Mouse (Mus musculus): ENCODE results near the gene H2-Ab1. TPM values are rescaled to one million over a fixed set of nuclear protein-coding genes. Genes with fewer than 3 reads are reported as not detected.
"Not testable (repeated sequence)": the region's sequence is repeated elsewhere in the genome, so short reads cannot be mapped to it uniquely, and the experiment has no call there.

The H2-Ab1 gene
- 2.9 and 4.2 TPM in 2 replicates for polyA plus RNA-seq (2015; fragmentation: Nextera tagmentation; extraction: Ambion mirVana)

- 75% methylated on average over 11 of the region's 11 CpGs for WGBS
- H3K9ac ChIP-seq, result no peak within 1 kb of the TSS
- no peak within 1 kb of the TSS for H3K4me2 ChIP-seq (replicated peaks)
- H3K27me3 ChIP-seq, result peaks cover 26% of the 10 kb centered on the region
- no peak for ATAC-seq (ENCODE audit: low FRiP score, low read depth)
- no peaks in the 10 kb centered on the region for H3K4me1 ChIP-seq
- no peaks in the 10 kb centered on the region for H3K9me3 ChIP-seq
- no peaks in the 10 kb centered on the region for H3K36me3 ChIP-seq
- no peak within 1 kb of the TSS for H3K4me3 ChIP-seq
- no peak within 1 kb of the TSS for H3K27ac ChIP-seq
Measured at GRCm38 (mm10) chr17:34257594-34258375, at the start of gene H2-Ab1. Gene H2-Ab1 (plus strand): TSS chr17:34257689.

GRCm38 (mm10) chr17:34207866-34208265 is 49.6 kb upstream of the H2-Ab1 start:
- no peak overlapping the region for H3K4me3 ChIP-seq
- peaks cover 10% of the 10 kb centered on the region; the same call in 1 of the 2 replicates for H3K4me1 ChIP-seq
- no peaks in the 10 kb centered on the region for H3K36me3 ChIP-seq
- ATAC-seq (ENCODE audit: low FRiP score, low read depth), result no peak
- H3K9me3 ChIP-seq, result peaks cover 5% of the 10 kb centered on the region; the same call in 1 of the 2 replicates
- WGBS, result 97% methylated on average over 9 of the region's 9 CpGs
- H3K4me2 ChIP-seq (replicated peaks), result no peak overlapping the region
- no peak overlapping the region for H3K27ac ChIP-seq
- H3K9ac ChIP-seq, result no peak overlapping the region
- H3K27me3 ChIP-seq, result peaks cover 90% of the 10 kb centered on the region

DNA sequence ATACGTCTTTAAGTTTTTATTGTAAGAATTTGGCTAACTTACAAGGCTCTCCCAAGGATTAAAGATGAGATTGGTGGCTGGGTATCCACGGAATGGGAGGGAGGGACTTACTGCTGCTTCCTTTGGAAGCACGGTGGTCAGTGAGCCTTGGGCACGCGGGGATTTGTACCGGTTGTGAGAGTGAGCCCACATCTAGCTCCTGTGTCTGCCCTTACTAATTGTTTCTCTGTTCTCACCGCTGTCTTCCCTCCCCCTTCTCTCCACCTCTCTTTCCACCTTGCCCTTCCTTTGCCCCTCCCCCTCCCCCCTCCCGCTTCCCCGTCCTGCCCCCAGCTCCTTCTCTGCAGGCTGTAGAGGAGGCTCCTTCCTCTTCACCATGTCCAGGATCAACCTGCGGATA is 49.1 kb upstream of the H2-Ab1 start:
- no peak overlapping the region for H3K27ac ChIP-seq
- H3K4me3 ChIP-seq, result no peak overlapping the region
- H3K9ac ChIP-seq, result no peak overlapping the region
- peaks cover 10% of the 10 kb centered on the region; the same call in 1 of the 2 replicates for H3K4me1 ChIP-seq
- WGBS, result 24% methylated on average over 10 of the region's 10 CpGs
- H3K9me3 ChIP-seq, result peaks cover 5% of the 10 kb centered on the region; the same call in 1 of the 2 replicates
- H3K4me2 ChIP-seq (replicated peaks), result no peak overlapping the region
- H3K27me3 ChIP-seq, result peaks cover 90% of the 10 kb centered on the region
- ATAC-seq (ENCODE audit: low FRiP score, low read depth), result no peak
- no peaks in the 10 kb centered on the region for H3K36me3 ChIP-seq

GRCm38 (mm10) chr17:34209680-34210079 is 47.8 kb upstream of the H2-Ab1 start:
- peaks cover 94% of the 10 kb centered on the region for H3K27me3 ChIP-seq
- 31% methylated on average over 3 of the region's 3 CpGs for WGBS
- H3K27ac ChIP-seq, result no peak overlapping the region

DNA sequence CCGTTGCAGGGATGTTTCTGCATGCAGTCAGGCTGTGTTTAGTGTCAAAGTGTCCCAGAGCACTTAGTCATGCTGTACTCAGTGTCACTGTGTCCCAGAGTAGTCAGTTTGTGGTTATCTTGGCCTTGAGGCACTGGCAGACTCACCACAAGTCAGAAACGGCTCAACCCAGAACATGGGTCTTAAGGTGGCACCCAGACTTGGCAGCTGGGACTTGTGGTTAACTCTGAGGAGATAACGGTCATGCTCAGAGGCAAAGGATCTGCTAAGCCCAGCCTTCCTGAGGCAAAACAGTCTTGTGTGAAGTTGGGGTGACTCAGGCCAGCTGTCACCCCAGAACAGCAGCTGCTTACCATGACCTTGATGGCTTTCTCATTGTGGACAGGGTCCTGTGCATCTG is 46.9 kb upstream of the H2-Ab1 start:
- H3K9ac ChIP-seq, result no peak overlapping the region
- peaks cover 94% of the 10 kb centered on the region for H3K27me3 ChIP-seq
- H3K36me3 ChIP-seq, result no peaks in the 10 kb centered on the region
- no peak overlapping the region for H3K4me2 ChIP-seq (replicated peaks)
- 70% methylated on average over 3 of the region's 3 CpGs for WGBS
- peaks cover under 1% of the 10 kb centered on the region for H3K4me1 ChIP-seq
- H3K9me3 ChIP-seq, result peaks cover 5% of the 10 kb centered on the region; the same call in 1 of the 2 replicates
- H3K27ac ChIP-seq, result no peak overlapping the region
- H3K4me3 ChIP-seq, result no peak overlapping the region
- ATAC-seq (ENCODE audit: low FRiP score, low read depth), result no peak

More at GRCm38 (mm10) chr17:34209680-34210079, 47.8 kb upstream of the H2-Ab1 start:
- Histone ChIP-seq H3K4me2 (replicated peaks) (no peak overlapping the region), H3K9me3 (peaks cover 5% of the 10 kb centered on the region; the same call in 1 of the 2 replicates), H3K4me1 (peaks cover 10% of the 10 kb centered on the region), H3K36me3 (no peaks in the 10 kb centered on the region), H3K4me3 (no peak overlapping the region), H3K9ac (no peak overlapping the region)
- ATAC-seq (ENCODE audit: low FRiP score, low read depth), result no peak

GRCm38 (mm10) chr17:34211746-34212365 is 45.6 kb upstream of the H2-Ab1 start:
- peaks cover 5% of the 10 kb centered on the region; the same call in 1 of the 2 replicates for H3K9me3 ChIP-seq
- no peak overlapping the region for H3K4me3 ChIP-seq
- no peaks in the 10 kb centered on the region; the same call in 1 of the 2 replicates for H3K4me1 ChIP-seq
- peaks cover 93% of the 10 kb centered on the region for H3K27me3 ChIP-seq
- no peak overlapping the region for H3K27ac ChIP-seq
- 15% methylated on average over 23 of the region's 23 CpGs for WGBS
- no peak overlapping the region for H3K9ac ChIP-seq
- H3K36me3 ChIP-seq, result no peaks in the 10 kb centered on the region
- ATAC-seq (ENCODE audit: low FRiP score, low read depth), result no peak
- H3K4me2 ChIP-seq (replicated peaks), result no peak overlapping the region

GRCm38 (mm10) chr17:34213936-34214335 is 43.6 kb upstream of the H2-Ab1 start:
- Histone ChIP-seq H3K9ac (peak overlapping the region; percentile 35; the same call in 1 of the 2 replicates), H3K9me3 (peaks cover 5% of the 10 kb centered on the region; the same call in 1 of the 2 replicates), H3K27me3 (peaks cover 79% of the 10 kb centered on the region), H3K4me1 (no peaks in the 10 kb centered on the region; the same call in 1 of the 2 replicates), H3K27ac (no peak overlapping the region), H3K4me2 (replicated peaks) (peak overlapping the region; percentile 21; the same call in 1 of the 2 replicates), H3K36me3 (no peaks in the 10 kb centered on the region), H3K4me3 (peak overlapping the region; percentile 14; the same call in 1 of the 2 replicates)
- ATAC-seq (ENCODE audit: low FRiP score, low read depth), result no peak
- WGBS, result 51% methylated on average over 21 of the region's 21 CpGs

GRCm38 (mm10) chr17:34215176-34215575 is 42.3 kb upstream of the H2-Ab1 start:
- Histone ChIP-seq H3K9ac (no peak overlapping the region), H3K27me3 (peaks cover 66% of the 10 kb centered on the region), H3K4me3 (no peak overlapping the region), H3K4me1 (no peaks in the 10 kb centered on the region; the same call in 1 of the 2 replicates), H3K9me3 (no peaks in the 10 kb centered on the region), H3K36me3 (no peaks in the 10 kb centered on the region), H3K4me2 (replicated peaks) (no peak overlapping the region), H3K27ac (no peak overlapping the region)
- 86% methylated on average over 12 of the region's 12 CpGs for WGBS
- no peak for ATAC-seq (ENCODE audit: low FRiP score, low read depth)

- ATAC-seq (ENCODE audit: low FRiP score, low read depth), result no peak
- Histone ChIP-seq H3K4me3 (no peak overlapping the region), H3K9ac (no peak overlapping the region), H3K36me3 (no peaks in the 10 kb centered on the region), H3K4me2 (replicated peaks) (no peak overlapping the region), H3K4me1 (no peaks in the 10 kb centered on the region; the same call in 1 of the 2 replicates), H3K27me3 (peaks cover 44% of the 10 kb centered on the region), H3K9me3 (no peaks in the 10 kb centered on the region), H3K27ac (no peak overlapping the region)
- 83% methylated on average over 8 of the region's 8 CpGs for WGBS
Measured at GRCm38 (mm10) chr17:34217216-34217928, 40.1 kb upstream of the H2-Ab1 start.

DNA sequence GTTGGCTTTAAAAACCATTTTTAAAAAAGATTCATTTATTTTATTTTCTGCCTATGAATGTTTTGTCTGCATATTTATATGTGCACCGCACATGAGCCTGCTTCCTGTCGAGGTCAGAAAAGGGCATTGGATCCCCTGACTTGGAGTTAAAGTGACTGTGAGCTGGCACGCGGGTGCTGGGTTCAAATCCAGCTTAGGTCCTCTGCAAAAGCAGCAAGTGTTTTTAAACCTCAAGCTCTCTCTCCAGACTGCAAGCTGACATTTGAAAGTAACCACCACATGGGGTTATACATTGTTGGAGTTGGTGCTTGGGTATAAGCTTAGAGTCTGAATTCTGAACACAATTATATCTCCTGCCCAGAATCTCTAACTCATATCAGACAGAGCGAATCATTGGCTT is 39.5 kb upstream of the H2-Ab1 start:
- H3K36me3 ChIP-seq, result no peaks in the 10 kb centered on the region
- H3K4me2 ChIP-seq (replicated peaks), result no peak overlapping the region
- H3K4me1 ChIP-seq, result no peaks in the 10 kb centered on the region; the same call in 1 of the 2 replicates
- no peak overlapping the region for H3K27ac ChIP-seq
- 88% methylated on average over 5 of the region's 5 CpGs for WGBS
- H3K9me3 ChIP-seq, result no peaks in the 10 kb centered on the region
- H3K9ac ChIP-seq, result no peak overlapping the region
- peaks cover 38% of the 10 kb centered on the region for H3K27me3 ChIP-seq
- no peak overlapping the region for H3K4me3 ChIP-seq
- ATAC-seq (ENCODE audit: low FRiP score, low read depth), result no peak

- H3K4me2 ChIP-seq (replicated peaks), result no peak overlapping the region
- no peak overlapping the region for H3K4me3 ChIP-seq
- no peak overlapping the region for H3K9ac ChIP-seq
- H3K4me1 ChIP-seq, result no peaks in the 10 kb centered on the region; the same call in 1 of the 2 replicates
- H3K27ac ChIP-seq, result no peak overlapping the region
- H3K9me3 ChIP-seq, result no peaks in the 10 kb centered on the region
- no peaks in the 10 kb centered on the region for H3K36me3 ChIP-seq
- peaks cover 31% of the 10 kb centered on the region for H3K27me3 ChIP-seq
- 86% methylated on average over 11 of the region's 11 CpGs for WGBS
- ATAC-seq (ENCODE audit: low FRiP score, low read depth), result no peak
Measured at GRCm38 (mm10) chr17:34218675-34219074, 38.8 kb upstream of the H2-Ab1 start.

DNA sequence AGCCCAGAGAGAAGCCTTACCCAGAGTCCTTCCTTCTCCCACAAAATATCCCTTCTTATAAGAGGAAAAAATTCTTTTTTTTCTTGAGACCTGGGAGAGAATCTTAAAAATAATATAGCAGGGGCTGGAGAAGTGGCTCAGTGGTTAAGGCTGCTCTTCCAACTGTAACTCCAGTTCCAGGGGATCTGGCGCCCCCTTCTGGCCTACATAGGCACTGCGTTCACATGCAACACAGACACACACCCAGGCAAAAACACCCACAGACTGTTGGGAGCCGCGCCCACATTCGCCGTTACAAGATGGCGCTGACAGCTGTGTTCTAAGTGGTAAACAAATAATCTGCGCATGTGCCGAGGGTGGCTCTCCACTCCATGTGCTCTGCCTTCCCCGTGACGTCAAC is 38.4 kb upstream of the H2-Ab1 start:
- ATAC-seq (ENCODE audit: low FRiP score, low read depth); H3K9ac ChIP-seq: not testable (repeated sequence)
- WGBS, result 89% methylated on average over 7 of the region's 11 CpGs

More for the DNA sequence above, 38.4 kb upstream of the H2-Ab1 start:
- H3K4me3 ChIP-seq; H3K4me2 ChIP-seq (replicated peaks); H3K36me3 ChIP-seq; H3K27ac ChIP-seq; H3K4me1 ChIP-seq; H3K9me3 ChIP-seq: not testable (repeated sequence)
- peaks cover 27% of the 10 kb centered on the region for H3K27me3 ChIP-seq
